Mouse (Mus musculus) activated CD4-positive, CD25-positive, alpha-beta regulatory T cell, adult 4 months (primary cell): ENCODE results near the gene Mogs. TPM values are rescaled to one million over a fixed set of nuclear protein-coding genes. Genes with fewer than 3 reads are reported as not detected.

Experiments
- ATAC-seq: one replicate; pipeline ENCODE4 v1.8.0; 2017
- polyA plus RNA-seq, 2 experiments: library from polyadenylated mRNA; unstranded; fragments of 100-300 nt; shearing (Covaris generic); gene quantifications; one replicate each; pipeline ENCODE4 v1.2.1; 2017

Gene Mogs
- polyA plus RNA-seq, 2 experiments from 2014 or later: 8.7 to 12.5 TPM

DNA sequence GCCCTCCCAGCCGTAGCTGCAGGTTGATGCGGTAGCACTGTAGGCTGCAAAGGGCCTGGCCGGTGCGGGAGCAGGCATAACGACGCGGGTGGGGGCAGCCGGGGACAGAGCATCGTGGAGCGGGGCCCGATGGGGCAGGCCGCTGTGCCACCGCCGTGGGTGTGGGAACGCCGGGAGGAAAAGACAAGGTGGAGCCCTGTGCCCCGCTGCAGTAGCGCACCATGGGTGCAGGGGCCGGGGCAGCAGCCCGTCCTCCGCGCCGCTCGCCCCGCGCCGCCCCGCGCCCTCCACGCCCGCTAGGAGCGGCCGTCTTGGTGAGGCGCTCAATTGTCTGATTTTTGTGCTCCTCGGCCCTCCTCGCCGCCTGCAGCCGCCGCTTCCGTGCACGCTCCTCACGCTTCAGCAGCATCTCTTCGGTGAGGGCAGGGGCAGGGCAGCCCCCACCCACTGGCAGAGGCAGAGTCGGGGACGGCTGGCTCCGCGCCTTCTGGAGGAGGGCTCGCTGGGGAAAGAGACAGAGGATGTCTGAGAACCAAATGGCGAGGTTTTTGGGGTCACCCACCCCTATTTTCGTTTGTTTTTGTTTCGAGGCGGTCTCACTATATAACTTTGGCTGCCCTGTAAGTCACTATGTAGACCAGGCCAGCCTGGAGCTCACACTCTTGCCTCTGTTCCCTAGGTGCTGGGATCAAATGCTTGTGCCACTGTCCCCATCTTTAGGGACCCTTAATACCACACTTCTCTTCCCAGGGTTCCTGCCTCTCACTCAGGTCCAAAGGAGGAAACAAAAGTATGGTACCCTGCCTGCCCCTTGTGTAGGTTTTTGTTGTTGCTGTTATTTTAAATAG is 6.8 kb downstream of the Mogs start:
- ATAC-seq: peak; percentile 9

DNA sequence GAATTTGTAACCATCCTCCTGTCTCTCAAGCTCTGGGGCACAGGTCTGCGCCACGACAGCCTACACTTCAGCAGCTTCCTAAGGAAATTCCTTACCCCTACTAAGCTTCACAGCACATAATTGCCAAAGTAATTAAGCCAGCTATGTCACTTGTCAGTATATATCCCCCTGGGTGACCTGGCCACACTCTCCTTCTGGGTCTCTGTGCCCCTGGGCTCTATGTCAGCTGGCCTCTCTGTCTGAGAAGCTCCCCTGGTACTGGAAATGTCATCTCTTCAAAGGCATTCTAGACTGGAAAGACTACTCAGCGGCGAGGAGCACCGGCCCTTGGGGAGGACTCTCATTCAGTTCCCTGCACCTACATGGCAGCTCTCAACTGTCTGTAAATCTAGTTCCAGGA is 7.7 kb downstream of the Mogs start:
- ATAC-seq: no peak

DNA sequence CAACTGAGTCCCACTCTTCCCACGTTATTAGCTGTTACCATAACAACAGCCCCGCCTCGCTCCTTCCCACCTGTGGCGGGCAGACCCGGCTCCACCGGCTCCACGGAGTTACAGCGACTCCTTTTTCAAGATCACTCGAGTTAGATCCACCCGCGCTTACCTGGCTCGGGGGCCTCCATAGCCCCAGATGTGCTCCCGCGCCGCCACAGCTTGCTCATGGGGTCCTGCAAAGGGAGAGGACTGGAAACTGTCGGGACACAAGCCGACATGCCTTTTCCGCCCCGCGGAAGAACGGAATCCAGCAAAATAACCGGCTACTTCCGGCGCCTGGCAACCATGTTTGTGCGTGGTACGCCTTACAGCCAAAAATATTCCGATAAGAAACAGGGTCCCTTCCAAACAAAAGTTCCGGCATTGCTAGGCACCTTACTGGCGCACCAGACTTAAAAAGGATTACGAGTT is 9.6 kb downstream of the Mogs start:
- peak; percentile 15 for ATAC-seq

DNA sequence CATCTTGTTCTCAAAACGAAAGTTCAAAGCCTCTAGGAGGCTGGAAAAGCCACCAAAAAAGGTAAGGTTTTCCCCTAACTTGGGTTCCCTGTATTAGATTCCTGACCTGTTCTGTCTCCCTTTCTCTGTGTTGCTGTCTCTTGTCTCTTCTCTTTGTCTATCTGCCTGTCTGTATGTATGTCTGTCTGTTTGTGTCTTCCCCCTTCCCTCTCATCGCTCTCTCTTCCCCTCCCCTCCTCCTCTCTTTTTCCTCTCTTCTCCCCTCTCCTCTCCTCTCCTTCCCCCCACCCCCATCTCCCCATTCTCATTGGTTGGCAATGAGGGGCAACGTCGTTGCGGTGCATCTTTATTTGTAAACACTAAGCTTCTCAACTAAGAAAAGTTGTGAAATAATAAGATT is 10.0 kb downstream of the Mogs start, which contains the start of gene Ino80b:
Gene Ino80b (minus strand): TSS at position 101 of the 400 bp plus-strand sequence.
- no peak for ATAC-seq

DNA sequence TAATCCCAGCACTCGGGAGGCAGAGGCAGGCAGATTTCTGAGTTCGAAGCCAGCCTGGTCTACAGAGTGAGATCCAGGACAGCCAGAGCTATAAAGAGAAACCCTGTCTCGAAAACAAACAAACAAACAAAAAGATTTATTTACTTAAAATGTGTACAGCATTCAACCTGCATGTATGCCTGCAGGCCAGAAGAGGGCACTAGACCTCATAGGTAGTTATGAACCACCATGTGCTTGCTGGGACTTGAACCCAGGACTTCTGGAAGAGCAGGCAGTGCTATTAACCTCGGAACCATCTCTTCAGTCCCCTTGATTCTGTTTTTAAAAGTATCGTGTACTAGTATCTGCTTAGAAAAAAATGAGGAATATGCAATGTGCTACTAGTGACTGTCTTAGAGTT is 12.1 kb downstream of the Mogs start:
- ATAC-seq: no peak

DNA sequence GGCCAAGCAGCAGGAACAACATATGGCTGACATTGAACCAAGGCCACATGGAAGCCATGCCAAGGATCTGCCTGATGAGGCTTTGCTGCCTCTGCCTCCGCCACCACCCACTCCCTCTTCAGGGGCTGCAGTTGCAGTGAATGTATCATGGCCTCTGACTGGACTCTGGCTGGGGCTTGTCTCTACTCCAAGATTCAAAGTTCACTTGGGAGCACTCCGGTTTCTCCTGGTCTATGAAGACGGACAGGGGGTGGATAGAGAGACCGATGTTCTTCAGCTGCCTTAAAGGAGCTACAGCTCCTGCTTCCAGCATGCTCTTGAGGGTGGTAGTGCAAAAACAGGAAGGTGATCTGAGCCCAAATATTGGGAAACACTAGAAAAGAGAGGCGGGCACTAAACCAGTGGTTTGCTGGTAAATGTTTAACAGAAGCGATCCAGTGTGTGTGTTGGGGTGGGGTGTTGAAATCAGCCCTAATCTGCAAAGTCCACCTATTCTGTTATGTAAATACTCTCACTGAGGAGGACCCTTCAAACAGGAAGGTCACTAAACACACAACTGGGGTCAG is 16.3 kb downstream of the Mogs start:
- no peak for ATAC-seq

DNA sequence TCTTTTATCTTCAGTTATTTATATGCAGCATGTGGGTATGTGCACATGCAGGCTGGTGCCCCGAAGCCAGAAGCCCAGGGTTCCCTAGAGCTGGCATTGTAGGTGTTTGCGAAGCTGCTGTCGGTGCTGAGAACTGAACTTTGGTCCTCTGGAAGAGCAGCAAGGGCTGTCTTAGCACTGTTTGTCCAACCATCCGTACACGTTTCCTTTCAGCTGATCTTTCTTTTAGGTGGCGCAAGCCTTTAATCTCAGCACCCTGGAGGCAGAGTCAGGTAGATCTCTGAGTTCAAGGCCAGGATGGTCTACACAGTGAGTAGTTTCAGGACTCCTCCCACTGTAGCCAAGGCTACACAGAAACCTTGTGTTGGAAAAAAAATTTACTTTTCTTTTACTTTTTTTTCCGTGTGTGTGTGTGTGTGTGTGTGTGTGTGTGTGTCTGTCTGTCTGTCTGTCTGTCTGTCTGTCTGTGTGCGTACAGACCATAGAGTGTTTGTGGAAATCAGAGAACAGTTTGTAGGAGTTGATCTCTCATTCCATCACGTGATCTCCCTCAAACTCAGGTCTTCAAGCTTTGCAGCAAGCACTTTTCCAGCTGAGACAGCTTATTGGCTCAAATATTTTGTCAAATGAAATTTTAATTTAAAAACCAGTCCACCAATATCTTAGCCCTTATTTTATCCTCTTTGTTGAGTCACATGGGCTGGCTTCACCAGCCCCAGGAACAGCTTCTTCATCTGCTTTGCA is 17.1 kb downstream of the Mogs start:
- no peak for ATAC-seq

DNA sequence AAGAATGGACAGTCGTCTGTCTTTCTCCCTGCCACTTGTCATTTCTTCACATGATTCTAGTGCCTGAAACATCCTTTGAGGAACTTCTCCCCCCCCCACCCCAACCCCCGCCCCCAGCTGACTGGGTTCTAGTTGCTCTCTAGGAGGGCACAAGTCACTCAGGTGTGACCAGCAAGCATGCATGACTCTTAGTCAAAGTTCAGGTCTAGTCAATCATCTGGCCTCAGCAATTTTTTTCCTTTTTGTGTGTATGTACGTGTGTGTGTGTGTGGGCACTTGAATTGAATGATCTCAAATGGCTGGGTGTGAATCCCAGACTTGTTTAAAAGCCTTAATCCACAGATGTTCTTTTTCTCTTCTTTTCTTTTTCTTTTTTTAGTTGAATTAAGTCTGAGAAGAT is 18.9 kb downstream of the Mogs start:
- no peak for ATAC-seq

DNA sequence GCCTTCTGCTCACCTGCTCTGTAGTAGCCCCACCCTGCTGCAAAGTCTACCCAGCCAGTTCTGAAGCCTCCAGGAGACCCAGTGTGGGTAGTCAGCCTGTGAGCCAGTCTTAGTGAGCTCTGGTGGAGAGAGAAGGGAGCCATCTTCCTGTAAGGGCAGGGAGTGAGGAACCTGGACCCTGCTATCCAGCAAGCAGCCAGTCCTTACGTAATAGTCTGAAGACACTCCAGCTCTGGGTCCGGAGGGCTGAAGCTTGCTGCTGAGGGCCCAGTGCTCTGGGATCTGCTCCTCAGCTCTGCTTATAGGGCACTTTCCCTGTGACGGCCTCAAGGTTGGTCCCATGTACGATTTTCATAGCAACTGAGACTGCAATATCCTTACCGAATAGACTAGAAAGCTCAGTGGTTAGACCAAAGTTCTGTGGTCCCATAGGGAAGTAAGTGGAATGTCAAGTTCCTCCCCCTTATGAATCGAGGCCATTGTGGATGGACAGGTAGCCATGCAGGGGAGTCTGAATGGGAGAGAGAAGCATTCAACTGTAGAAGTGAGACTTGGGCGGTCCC is 19.7 kb downstream of the Mogs start, which contains the start of gene Rtkn:
Gene Rtkn (plus strand): TSS at position 513 of the 563 bp plus-strand sequence.
- no peak for ATAC-seq

DNA sequence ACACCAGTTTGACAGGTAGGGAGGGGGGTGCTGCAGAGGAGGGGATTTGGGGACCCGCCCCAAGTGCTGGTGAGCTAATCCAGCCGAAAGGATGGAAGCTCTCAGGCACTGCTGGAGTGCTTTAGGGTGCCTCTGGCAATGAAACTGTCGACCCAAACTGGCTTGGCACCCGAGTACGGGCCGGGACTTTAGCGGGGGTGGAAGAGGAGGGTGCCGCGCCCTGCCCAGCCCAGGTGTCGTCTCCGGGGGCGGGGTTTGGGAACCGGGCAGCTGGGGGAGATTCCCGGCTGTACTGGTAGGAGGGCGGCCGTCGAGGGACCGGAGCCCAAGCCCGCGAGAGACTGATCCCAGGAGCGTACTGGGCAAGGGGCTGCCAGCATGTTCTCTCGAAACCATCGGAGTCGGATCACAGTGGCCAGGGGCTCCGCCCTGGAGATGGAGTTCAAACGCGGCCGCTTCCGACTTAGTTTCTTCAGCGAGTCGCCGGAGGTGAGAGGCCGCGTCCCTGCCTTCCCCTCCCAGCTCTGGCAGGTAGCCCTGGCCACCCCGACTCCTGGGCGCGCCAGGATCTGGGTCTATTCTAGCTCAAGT is 20.4 kb downstream of the Mogs start:
- ATAC-seq: peak; percentile 19

DNA sequence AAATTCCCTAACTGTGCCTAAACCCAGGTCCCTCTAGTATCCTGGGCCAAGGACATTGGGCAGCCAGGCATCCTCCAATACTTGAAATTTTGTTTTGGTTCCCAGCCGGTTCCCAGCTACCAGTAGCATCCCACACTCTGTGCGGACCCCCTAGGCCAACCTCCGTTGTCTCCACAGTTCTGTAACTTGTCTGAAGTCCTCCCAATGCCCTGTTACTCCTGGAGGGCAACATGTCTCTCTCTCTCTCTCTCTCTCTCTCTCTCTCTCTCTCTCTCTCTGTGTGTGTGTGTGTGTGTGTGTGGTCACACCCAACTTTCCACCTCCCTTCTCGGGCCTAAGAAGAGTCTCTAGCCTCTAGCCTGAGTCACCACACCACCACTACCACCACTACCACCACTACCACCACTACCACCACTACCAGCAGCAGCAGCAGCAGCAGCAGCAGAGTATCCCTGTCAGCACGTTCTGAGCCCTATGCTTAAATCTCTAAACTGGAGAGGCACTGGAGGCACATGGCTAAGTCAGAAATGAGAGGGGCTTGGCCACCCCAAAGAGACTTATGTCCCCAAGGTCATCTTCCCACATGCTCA is 21.1 kb downstream of the Mogs start:
- no peak for ATAC-seq

DNA sequence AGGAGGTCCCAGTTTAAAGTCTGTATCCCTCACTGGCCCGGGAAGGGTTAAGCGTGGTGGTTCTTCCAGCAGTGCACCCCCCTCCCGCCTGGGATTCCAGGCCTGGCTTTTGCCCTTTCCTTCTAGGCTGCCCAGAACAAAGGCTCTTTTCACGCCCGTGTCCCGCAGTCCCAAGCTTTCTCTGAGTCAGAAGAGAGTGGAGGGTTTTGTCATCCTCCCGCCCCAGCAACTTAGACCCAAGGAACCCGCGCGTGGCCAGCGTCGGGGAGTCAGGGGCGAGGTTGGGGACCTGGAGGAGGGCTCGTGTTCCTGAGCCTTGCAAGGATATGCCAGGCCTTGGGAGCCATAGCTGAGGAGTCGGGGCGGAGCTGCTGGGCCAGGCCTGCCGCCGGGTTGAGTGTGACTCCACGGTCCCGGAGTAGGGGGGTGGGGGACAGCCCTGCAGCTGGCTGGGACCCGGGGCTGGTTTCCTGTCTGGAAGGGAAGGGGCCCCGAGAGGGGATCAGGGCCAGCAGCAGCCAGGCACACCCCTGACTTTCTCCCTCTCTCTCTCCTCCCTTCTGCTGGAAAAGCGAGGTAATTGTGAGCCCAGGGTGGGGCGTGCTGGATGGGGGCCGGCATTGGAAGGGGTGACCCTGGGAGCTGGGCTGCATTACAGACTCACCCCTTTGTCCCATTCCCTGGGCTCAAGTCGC is 21.7 kb downstream of the Mogs start:
- ATAC-seq: no peak

DNA sequence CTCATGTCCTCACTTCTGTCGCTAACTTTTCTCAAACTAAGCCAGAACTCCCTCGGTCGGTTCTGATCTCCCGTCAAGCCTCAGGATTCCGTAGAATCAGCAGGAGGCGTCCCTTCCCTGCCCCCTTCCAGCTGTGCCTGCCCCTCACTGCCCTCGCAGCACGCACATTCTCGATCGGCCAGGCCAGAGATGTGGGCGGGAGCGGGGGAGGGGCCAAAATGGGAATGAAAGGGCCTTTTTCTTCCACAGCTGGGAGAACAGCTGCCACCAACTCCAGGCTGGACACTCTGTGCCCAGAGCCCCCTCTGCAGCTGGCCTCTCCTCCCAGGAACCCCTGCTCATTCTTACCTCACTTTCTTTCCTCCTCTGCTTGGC is 22.3 kb downstream of the Mogs start:
- no peak for ATAC-seq

DNA sequence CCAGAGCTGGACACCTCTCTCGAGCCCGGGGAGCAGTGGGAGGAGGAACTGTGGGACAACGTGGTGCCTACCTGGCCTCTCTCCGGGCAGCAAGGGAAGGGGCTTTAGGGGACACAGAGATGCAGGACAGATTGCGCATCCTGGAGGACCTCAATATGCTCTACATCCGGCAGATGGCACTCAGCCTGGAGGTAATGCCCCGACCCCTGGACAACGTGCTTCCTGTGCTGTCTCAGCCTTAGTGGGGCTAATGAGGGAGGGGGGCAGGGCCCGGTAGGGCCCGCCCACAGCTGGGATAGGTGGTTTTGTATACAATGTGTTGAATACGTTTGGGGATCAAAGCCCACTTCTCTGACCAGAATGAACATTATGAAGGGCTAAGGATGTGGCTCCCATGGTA is 22.8 kb downstream of the Mogs start:
- peak; percentile 54 for ATAC-seq

DNA sequence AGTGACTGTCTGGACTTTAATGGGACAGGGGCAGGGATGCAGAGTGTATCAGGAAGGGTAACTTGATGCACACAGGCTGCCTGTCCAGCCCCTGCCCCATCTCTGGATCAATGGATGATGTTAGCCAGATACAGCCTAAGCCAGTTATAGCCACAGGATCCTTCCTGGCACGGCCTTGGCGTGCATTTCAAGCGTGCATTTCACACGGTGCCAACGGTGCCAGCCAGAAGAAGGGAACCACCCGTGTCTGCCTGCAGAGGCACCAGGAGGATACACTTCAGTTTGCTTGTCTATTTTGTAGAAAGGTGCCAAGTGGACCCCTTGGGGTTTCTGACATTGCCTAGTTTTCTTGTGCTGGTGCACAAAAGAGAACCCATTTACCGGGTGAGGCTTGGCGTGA is 24.7 kb downstream of the Mogs start:
- no peak for ATAC-seq

DNA sequence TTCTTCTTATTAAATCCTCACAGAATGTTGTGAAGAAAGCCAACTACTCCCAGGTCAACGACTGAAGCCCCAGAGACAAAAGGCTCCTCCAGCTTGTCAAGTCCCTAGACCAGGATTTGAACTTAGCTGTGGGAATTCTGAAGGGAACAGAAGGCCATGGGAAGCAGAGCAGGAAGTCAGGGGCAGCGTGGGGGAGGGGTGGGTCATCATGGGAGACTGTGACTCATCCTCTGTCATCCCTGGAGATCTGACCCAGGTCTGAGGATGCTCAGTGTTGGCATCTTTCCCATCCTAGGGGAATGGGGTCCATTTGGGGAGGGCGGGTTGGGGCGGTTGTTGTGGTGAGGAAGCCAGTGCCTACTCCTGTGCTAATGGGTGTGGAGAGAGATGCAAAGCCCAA is 26.3 kb downstream of the Mogs start:
- ATAC-seq: no peak

DNA sequence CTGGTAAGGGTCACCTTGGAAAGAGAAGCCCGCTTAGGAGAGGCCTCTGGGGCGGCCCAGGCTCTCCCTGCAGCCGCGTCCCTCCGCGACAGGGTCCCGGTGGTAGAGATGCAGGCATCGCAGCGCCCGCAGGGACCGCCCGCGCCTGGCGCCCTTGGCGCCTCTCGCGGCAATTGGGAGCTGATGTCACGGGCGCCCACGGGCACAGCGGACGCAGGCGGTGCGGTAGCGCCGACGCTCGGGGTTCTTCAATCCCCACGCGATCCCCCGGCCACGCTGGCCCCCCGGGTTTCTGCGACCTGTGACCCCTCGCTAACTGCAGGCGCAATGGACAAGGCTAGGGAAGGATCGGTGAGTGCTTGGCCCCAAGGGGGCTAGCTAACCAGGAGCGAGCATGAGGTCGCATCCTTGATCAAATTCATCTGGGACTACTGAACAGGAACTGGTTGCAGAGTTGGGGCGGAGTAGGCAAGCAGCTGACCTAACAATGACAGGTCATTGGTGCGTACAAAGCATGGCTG is 27.0 kb downstream of the Mogs start:
- no peak for ATAC-seq

DNA sequence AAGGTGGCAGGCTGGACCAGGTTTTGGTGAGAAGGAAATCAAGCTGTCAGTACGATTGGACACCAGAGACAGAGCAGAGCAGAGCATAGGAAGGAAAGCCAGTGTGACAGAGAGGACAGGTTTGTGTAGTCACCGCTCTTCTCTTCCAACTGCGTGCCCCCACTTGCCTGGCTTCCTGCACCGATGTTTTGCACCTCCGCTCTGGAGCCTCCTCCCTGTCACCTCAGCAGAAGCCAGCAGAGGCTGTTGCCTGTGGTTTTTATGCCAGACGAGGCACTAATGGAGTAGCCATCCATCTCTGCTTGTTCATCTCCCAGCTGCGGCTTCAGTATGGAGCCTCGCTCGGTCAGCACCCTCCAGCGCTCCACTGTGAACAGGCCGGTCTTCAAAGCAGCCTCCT is 27.6 kb downstream of the Mogs start:
- no peak for ATAC-seq

DNA sequence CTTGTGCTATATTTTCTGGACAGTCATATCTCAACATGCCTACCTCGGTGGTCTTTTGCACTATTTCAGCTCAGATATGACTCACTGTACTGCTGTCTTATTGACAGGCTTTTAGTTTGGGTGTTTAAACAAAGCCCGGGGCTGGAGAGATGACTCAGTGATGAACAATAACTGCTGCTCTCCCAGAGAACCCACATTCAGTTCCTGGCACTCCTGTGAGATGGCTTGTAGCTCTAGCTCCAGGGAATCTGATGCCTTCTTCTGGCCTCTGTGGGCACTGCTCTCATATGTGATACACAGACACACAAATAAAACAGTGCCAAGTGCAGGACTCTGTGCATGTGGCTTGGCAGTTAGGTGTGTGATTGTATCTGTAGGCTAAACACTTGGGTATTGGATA is 29.9 kb downstream of the Mogs start:
- no peak for ATAC-seq

DNA sequence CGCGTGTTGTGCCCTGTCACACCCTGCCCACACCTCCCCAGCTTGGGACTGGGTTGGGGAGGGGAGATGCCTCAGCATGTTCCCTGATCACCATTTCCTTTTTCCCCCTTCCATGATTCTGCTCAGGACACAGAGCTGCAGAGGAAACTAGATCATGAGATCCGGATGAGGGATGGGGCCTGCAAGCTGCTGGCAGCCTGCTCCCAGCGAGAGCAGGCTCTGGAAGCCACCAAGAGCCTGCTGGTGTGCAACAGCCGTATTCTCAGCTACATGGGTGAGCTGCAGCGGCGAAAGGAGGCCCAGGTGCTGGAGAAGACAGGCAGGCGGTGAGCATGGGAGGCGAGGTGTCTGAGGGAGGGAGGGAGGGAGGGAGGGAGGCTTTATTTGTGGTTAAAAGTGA is 30.5 kb downstream of the Mogs start:
- ATAC-seq: no peak

DNA sequence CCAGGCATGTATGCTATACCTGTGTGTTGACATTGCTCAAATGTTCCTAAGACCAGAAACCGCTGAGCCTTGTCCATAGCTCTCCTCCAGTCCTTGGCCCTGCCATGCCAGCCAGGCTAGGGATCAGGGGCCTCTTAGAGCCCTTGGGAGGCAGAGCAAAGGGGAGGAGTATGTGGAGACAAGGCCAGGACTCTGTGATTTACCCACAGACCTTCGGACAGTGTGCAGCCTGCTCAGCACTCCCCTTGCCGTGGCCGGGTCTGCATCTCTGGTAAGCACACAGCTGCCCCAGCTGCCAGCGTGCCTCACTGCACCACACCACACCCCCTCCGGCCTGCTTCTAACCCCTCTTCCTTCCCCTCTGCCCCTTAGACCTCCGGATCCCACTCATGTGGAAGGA is 32.0 kb downstream of the Mogs start:
- no peak for ATAC-seq

DNA sequence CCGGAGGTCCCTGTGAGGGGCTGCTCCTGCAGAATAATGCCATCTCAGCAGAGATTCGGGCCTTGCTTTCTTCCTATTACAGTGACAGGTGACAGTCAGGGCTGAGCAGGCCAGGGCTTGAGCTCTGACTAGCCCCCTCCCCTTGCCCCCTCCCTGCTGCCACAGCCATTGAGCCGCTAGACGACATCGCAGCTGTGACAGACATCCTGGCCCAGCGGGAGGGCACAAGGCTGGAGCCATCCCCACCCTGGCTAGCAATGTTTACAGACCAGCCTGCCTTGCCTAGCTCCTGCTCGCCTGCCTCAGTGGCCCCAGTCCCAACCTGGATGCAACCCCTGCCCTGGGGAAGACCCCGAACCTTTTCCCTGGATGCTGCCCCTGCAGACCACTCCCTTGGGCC is 36.4 kb downstream of the Mogs start:
- no peak for ATAC-seq
